Mouse (Mus musculus) ES-Bruce4 (cell line): ENCODE results near the gene Lhpp.

Source experiments
- CTCF ChIP-seq: IDR thresholded peaks from one replicate; pipeline ENCODE4 v1.8.1; 2011; ENCODE audit warnings: low read depth, low read length
- POLR2A ChIP-seq: IDR thresholded peaks from one replicate; pipeline ENCODE4 v1.8.1; 2011; ENCODE audit warnings: low read length; ENCODE audit not compliant: insufficient read depth

DNA sequence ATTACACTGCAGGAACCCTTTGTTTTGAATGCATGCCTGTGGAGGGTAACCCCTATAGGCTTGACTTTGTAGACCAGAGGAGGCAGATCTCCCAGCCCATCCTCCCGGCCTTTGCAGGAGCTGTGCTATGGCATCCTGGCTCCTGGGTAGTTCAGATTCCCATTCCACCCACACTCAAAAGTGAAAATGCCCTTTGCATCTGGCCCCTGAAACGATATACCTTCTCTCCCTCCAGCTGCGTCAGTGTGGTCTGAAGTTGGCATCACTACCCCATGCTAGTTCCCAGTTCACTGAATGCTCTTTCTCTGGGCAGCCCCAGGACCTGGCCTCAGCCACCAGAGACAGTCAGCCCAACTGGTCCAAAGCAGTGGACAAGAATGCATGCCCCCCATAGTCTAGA is 91.6 kb downstream of the Lhpp start:
- TF ChIP-seq POLR2A (no peak), CTCF (no peak)
